Mouse (Mus musculus) liver, adult 2 months (tissue): Measurements from ENCODE around the gene Hipk3.

ENCODE experiments used
- CTCF ChIP-seq: fragments of 200-500 bp; IDR thresholded peaks from 2 replicates; pipeline ENCODE4 v1.5.1; 2011; ENCODE audit warnings: low read depth, low read length, control low read depth
- POLR2A ChIP-seq: fragments of 200-500 bp; IDR thresholded peaks from 2 replicates; pipeline ENCODE4 v1.6.1; 2011; ENCODE audit warnings: low read length, control low read depth; ENCODE audit not compliant: insufficient read depth; ENCODE audit errors: extremely low read depth

- TF ChIP-seq POLR2A: no peak
- no peak for TF ChIP-seq CTCF
Measured at GRCm38 (mm10) chr2:104479054-104479453, 15.2 kb downstream of the Hipk3 start.
